Mouse (Mus musculus): Measurements from ENCODE around the gene Foxq1.

The Foxq1 gene

GRCm38 (mm10) chr13:31555834-31556233 lies at the start of gene Foxq1:
Gene Foxq1, plus strand, starts transcription at chr13:31556134.
- no peak for DNase-seq (ENCODE audit: low spot score in 2 of 2)

- DNase-seq (ENCODE audit: low spot score in 2 of 2) = no peak
Measured at GRCm38 (mm10) chr13:31506494-31507167, 49.3 kb upstream of the Foxq1 start.

GRCm38 (mm10) chr13:31515261-31515660 lies 40.7 kb upstream of the Foxq1 start:
- DNase-seq (ENCODE audit: low spot score in 2 of 2) = no peak

GRCm38 (mm10) chr13:31518411-31518886 lies 37.5 kb upstream of the Foxq1 start:
- no peak for DNase-seq (ENCODE audit: low spot score in 2 of 2)

GRCm38 (mm10) chr13:31518971-31519370 lies 37.0 kb upstream of the Foxq1 start:
- DNase-seq (ENCODE audit: low spot score in 2 of 2) = no peak

GRCm38 (mm10) chr13:31524976-31525375 lies 31.0 kb upstream of the Foxq1 start:
- DNase-seq (ENCODE audit: low spot score in 2 of 2) = no peak

GRCm38 (mm10) chr13:31531186-31531585 lies 24.7 kb upstream of the Foxq1 start:
- DNase-seq (ENCODE audit: low spot score in 2 of 2) = no peak

GRCm38 (mm10) chr13:31531651-31532061 lies 24.3 kb upstream of the Foxq1 start:
- DNase-seq (ENCODE audit: low spot score in 2 of 2) = no peak

- no peak for DNase-seq (ENCODE audit: low spot score in 2 of 2)
Measured at GRCm38 (mm10) chr13:31534726-31535125, 21.2 kb upstream of the Foxq1 start.

- DNase-seq (ENCODE audit: low spot score in 2 of 2) = no peak
Measured at GRCm38 (mm10) chr13:31543021-31543420, 12.9 kb upstream of the Foxq1 start.

GRCm38 (mm10) chr13:31546784-31547183 lies 9.2 kb upstream of the Foxq1 start:
- no peak for DNase-seq (ENCODE audit: low spot score in 2 of 2)

GRCm38 (mm10) chr13:31547204-31547603 lies 8.7 kb upstream of the Foxq1 start:
- DNase-seq (ENCODE audit: low spot score in 2 of 2) = no peak

GRCm38 (mm10) chr13:31547610-31548009 lies 8.3 kb upstream of the Foxq1 start:
- no peak for DNase-seq (ENCODE audit: low spot score in 2 of 2)

- DNase-seq (ENCODE audit: low spot score in 2 of 2) = no peak
Measured at GRCm38 (mm10) chr13:31556964-31557767, 1.2 kb downstream of the Foxq1 start.

GRCm38 (mm10) chr13:31557768-31558520 lies 2.0 kb downstream of the Foxq1 start:
- DNase-seq (ENCODE audit: low spot score in 2 of 2) = peak in 1 of 2 experiments; percentile 6

GRCm38 (mm10) chr13:31558521-31559418 lies 2.8 kb downstream of the Foxq1 start, which contains the start of gene A530084C06Rik:
Gene A530084C06Rik, minus strand, starts transcription at chr13:31559333.
- no peak for DNase-seq (ENCODE audit: low spot score in 2 of 2)

GRCm38 (mm10) chr13:31559419-31560144 lies 3.6 kb downstream of the Foxq1 start:
- DNase-seq (ENCODE audit: low spot score in 2 of 2) = peak; percentile 4 to 42

- DNase-seq (ENCODE audit: low spot score in 2 of 2) = no peak
Measured at GRCm38 (mm10) chr13:31564394-31564793, 8.5 kb downstream of the Foxq1 start.

- no peak for DNase-seq (ENCODE audit: low spot score in 2 of 2)
Measured at GRCm38 (mm10) chr13:31567099-31567498, 11.2 kb downstream of the Foxq1 start.

- DNase-seq (ENCODE audit: low spot score in 2 of 2) = no peak
Measured at GRCm38 (mm10) chr13:31567617-31568294, 11.8 kb downstream of the Foxq1 start.
